Mouse (Mus musculus): ENCODE data around the gene Ganab.
"Not testable (repeated sequence)": the region's sequence is repeated elsewhere in the genome, so short reads cannot be mapped to it uniquely, and the experiment has no call there.

The Ganab gene

DNA sequence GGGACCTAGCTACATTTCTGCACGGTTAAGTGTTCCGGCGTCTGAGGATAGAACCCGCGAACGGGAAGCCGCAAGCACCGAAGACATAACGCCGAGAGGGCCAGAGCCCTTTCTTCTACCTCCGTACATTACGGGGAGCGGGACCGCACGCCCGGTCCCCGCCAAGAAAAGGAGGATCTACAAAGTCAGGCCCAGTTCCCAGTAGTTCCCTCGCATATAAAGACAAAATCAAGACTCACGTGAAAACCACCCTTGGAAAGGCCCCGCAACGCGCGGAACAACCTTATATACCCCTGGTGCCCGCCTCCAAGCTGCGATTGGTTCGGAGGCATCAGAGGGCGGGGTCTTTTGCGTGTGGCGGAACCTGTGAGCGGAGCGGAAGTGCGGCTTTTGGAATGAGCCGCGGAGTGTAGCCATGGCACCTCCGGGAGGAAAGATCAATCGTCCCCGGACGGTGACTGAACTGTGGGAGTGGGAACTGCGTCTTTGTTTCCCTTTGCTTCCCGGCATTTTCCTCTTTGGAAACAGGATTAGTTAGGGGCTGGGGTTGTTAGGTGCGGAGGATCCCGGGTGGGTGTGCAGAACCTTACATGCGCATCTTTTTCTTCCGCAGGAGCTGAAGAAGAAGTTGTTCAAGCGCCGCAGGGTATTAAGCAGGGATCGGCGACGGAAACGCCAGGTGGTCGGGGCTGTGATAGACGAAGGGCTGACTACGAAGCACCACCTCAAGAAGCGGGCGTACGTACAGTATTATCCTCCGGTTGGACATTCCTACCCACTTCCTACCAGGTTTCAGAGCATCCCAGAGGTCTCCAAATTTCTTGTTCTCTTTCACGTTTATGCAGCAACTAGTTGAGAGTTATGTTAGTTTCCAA, 9.1 kb upstream of the Ganab start, which contains the start of the genes 1810009A15Rik and Gm49416:
Gene 1810009A15Rik, plus strand, starts transcription at position 343 of the 875 bp plus-strand sequence.
Gene Gm49416, plus strand, starts transcription at position 416 of the 875 bp plus-strand sequence.
- peak; percentile 96 for DNase-seq

DNA sequence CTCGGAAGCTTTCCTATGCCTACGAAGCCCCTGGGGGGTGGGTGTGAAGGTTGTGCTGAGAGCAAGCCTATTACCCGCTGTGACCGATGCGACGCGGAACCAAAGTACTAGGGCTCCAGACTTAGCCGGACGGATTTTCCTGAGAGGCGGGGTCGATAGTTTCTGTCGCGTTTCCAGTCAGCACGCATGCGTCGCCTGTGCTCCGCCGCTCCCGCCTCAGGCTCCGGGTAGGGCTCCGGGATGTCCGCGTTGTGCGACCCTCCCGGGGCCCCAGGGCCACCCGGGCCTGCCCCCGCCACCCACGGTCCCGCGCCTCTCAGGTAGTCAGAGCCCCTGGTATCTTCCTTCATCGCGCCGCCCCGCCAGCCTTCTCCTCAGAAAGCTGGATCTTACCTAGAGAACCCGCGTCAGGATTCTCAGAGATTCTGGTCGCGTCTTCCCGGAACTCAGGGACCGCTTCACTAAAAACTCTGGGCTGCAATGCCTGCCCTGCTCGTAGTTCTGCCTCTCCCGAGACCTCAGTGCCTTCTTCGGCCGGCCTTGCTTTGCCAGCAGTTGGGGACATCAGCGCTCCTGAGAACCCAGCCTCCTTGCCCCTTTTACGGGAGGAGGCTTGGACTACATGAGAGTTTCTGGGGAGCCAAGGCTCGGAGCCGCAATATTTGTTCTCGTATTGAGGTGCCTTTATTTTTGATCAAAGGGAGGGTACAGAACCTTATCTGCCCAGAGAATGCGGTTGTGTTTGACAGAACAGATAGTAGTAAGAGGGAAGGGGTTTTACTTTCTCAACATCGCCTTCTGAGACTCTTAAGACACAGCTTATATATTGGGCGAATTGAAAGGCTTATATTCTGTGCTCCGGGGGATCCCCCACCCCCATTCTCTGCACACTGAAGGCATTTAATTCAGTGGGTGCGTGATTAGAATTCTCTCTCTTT, 4.8 kb upstream of the Ganab start, which contains the start of gene Ints5:
Gene Ints5, plus strand, starts transcription at position 177 of the 938 bp plus-strand sequence.
- peak; percentile 89 for DNase-seq

DNA sequence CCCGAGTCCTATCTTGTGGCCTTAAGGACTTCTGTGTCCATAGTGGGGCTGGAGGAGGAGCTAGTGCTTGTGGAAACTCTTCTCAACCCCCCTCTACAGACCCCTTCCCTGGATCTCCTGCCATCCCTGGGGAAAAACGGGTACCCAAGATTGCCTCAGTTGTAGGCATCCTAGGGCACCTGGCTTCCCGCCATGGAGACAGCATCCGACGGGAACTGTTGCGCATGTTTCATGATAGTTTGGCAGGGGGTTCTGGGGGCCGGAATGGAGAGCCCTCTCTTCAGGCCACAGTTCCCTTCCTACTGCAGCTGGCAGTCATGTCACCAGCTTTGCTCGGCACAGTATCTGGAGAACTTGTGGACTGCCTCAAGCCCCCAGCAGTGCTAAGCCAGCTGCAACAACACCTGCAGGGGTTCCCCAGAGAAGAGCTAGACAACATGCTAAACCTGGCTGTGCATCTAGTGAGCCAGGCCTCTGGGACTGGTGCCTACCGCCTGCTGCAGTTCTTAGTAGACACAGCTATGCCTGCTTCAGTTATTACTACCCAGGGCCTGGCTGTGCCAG, 2.4 kb upstream of the Ganab start:
- no peak for DNase-seq

DNA sequence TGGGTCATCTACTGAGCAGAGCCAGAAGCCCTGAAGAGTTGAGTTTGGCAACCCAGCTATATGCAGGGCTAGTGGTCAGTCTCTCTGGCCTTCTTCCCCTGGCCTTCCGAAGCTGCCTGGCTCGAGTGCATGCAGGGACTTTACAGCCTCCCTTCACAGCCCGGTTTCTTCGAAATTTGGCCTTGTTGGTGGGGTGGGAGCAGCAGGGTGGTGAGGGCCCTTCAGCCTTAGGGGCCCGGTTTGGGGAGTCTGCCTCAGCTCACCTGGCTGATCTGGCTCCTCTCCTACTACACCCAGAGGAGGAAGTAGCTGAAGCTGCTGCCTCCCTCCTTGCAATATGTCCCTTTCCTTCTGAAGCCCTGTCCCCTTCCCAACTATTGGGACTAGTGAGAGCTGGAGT, 1.6 kb upstream of the Ganab start:
- DNase-seq = not testable (repeated sequence)

DNA sequence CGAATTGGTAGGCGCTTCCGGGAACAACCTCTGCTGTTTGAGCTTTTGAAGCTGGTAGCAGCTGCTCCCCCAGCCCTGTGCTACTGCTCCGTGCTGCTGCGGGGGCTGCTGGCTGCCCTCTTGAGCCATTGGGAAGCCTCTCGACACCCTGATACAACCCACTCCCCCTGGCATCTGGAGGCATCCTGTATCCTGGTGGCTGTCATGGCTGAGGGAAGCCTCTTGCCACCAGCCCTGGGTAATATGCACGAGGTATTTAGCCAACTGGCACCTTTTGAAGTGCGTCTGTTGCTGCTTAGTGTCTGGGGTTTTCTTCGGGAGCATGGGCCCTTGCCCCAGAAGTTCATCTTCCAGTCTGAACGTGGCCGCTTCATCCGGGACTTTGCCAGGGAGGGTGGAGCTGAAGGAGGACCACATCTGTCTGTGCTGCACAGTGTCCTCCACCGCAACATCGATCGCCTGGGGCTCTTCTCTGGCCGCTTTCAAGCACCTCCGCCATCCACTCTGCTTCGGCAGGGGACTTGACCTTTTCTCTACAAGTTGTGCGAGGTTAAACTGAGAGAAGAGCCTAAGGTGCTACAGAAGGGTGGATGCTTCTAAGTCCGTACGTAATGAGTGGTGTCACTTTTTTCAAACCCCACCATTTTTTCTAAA, 533 bp upstream of the Ganab start:
- DNase-seq = peak; percentile 55

DNA sequence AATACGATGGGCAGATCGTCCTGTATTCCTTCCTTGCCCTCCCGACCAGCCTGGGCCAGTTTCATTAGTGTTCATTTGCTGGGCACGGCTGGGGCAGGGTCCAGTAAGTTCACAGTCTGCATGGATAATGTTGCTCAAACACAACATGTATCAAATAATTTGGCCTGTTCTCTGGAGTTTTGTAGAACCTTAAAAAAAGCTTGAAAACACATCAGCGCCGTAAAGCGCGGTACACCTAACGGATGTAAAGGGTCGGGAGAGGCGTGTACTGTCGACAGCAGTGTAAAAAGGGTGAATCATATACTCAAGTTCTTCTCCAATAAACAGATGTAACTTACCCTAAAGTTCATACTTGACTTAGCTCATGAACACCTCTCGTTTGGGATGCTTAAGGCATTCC, 705 bp downstream of the Ganab start:
- DNase-seq = no peak

DNA sequence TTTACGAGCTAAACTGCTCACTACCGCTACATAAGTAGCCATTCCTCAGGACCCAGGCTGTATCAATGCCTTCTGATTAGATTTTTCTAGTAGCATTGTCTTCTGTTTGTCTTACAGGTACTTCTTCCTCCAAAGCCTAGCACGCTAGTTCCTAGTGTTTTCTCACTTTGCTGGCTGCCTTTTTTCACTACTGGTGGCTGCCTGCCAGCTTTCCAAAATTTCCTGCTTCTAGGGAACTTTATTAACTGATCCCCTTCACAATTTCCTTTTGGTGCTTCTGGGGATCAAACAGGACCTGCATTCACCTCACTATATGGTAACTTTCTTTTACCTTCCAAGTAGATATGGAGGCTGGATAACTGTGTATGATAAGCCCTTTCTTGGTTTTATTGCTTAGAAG, 1.2 kb downstream of the Ganab start:
- peak; percentile 21 for DNase-seq

DNA sequence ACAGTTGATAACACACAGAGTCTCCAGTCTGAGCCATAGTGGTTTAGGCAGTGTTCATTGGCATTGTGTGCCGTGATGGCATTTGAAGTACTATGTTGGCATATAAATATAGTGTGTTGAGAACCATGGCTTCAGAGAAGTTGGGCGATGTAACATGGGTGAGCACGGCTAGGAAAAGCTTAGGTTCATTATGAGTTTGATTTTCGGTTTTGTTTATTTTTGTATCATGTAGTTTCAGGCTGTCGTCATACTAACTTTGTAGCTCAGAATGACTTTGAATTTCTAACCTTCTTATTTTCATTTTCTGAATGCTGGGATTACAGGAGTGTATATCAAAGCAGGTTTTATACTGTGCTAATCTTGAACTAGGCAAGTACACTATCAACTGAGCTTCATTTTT, 5.5 kb downstream of the Ganab start:
- DNase-seq = no peak

DNA sequence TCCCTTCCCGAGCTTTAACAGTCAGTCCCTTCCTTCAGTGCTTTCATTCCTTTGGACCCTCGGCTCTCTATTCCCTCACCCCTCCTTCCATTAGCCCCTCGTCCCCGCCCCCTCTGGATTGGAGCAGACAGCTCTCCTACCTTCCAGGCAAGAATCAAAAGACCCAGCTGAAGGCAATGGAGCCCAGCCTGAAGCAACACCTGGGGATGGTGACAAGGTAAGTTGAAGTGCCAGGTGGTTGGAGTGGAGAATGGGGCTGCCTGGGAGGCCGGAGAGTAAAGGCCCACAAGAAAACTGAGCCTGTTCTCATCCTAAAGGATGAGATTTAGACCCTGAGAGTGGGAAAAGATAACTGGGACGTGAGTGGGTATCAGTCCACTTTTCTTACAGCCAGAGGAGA, 10.7 kb downstream of the Ganab start:
- DNase-seq = no peak

DNA sequence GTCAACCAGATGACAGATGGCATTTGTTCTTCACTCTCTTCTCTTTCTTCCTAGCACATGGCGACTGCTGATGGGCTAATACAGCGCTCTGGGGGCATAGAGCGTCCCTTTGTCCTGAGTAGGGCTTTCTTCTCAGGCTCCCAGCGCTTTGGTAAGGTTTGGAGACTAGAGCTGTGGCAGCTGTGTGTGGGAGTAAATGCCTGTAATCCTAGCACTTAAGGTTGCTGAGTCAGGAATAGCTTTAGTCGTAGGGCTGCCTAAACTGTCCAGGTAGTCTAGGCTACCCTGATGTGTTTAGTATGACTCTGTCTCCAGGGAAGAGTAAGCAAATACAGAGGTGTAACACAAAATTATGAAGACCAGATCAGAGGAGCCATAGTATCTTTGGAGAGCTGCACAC, 13.9 kb downstream of the Ganab start:
- no peak for DNase-seq

DNA sequence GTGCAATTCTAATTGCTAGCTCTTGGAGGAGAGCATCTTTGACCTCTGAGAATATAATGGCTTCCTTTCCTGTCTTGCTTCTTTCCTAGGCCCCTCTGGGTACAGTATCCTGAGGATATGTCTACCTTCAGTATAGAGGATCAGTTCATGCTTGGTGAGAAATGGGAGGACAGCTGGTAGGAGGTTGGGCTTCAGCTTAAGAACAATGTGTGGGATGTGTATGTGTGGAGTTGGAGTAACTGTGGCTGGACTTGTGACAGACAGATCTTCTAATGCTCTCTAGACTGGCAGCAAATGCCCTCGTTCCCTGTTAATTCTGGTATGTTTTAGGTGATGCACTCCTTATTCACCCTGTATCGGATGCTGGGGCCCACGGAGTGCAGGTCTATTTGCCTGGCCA, 16.3 kb downstream of the Ganab start:
- no peak for DNase-seq

DNA sequence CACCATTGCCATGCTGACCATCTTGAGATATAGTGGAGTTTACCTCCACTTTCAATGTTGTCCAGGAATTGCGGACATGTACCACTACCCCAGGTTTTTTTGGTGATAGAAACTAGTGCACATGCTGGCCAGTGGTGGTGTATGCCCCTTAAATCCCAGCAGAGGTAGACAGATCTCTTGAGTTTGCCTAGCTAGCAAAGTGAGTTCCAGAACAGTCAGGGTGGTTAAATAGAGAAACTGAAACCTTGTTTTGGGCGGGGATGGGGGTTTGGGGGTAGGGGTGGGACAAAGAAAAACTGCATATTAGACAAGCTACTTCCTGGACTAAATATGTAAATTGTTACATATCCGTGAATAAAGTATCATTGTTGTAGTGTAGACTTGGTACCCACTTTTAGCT, 21.1 kb downstream of the Ganab start:
- DNase-seq = no peak

DNA sequence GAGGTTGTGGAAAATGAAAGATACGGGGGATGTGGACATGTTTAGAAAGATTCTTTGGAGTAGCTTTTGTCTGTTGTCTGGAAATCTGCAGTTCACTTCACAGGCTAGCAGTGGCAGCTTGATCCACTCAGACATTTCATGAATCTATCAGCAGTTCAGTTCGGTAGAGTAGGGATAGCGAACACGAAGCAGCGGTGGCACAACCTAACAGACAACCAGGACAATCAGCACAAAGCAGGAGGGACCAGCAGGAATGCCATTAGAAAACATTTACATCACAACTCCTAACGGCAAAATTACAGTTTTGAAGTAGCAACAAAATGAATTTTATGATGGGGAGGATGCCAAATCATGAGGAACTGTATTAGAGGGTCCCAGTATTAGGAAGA, 21.8 kb downstream of the Ganab start:
- DNase-seq = no peak

DNA sequence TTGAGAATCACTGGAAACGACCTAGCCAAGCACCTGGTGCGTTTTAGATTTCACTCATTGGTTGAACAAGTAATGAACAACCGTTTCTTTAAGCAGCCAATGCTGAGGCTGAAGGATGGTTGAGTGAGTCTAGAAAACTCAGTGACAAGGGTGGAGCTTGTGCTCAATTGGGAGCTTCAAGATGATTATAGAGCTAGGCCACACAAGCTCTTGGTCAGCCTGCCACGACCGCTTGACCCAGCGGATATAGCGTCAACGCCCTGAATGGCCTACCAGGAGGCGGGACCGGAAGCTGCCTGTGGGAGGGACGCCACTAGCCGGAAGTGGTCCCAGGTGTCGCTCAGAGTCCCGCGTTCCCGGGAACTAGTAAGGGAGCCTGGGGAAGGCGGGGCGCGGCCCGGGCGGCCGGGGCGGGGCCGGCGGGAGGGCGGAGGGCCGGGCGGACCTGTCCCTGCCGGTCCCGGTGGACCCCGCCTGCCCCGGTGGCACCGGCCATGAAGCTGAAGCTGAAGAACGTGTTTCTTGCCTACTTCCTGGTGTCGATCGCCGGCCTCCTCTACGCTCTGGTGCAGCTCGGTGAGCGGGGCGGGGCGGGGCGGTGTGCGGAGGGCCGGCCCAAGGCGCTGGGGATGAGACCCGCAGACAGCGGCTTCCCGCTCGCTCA, 22.3 kb downstream of the Ganab start, which contains the start of gene B3gat3:
Gene B3gat3, plus strand, starts transcription at position 302 of the 664 bp plus-strand sequence.
- peak; percentile 97 for DNase-seq

DNA sequence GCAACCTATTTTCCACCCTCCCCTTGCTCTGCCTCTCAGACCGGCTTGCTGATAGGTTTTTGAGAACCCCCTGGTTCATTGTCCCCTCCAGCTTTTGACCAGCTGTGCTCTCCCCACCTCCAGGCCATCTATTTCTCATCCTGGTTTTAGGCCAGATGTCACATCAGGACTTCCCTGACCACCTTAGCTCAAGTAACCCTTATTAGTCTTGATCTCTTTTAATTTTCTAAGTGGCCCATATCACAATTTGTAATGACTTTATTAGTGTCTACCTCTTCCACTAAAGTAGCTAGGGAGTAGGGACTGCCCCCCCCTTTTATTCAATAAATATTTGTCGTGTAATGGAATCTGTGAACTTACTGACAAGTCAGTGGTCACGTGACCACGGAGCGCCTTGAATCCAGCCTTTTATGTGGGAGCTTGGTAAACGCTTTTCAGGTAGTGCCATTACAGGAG, 23.0 kb downstream of the Ganab start:
- DNase-seq = peak; percentile 55

DNA sequence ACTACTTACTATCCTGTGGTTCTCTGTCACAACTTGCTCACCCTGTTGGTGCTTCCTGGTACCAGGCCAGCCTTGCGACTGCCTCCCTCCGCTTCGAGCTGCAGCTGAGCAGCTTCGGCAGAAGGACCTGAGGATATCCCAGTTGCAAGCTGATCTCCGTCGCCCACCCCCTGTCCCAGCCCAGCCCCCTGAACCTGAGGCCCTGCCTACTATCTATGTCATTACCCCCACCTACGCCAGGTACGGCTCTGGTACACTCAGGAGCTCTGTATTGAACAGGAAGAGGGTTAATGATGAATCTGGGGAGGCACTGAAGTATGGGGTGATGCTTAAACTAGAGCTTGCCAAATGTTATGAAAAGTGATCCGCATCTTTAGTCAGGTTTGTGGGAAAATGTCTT, 23.9 kb downstream of the Ganab start:
- DNase-seq = no peak

DNA sequence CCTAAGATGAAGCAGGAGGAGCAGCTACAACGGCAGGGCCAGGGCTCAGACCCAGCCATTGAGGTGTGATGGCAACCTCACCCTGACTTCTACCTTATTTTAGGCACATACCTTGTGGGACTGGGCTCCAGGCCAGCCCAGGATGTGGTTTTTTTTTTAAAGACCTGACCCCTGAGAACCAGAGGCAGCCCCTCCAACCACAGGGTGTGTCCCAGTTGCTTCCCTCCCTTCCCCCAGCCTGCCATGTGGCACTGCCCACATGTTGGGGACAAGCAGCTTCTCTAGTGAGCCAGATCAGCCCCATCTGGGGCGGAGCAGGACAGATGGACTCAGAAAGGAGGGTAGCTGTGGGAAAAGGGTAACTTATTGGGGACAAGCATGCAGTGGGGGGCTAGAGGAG, 28.9 kb downstream of the Ganab start:
- no peak for DNase-seq

DNA sequence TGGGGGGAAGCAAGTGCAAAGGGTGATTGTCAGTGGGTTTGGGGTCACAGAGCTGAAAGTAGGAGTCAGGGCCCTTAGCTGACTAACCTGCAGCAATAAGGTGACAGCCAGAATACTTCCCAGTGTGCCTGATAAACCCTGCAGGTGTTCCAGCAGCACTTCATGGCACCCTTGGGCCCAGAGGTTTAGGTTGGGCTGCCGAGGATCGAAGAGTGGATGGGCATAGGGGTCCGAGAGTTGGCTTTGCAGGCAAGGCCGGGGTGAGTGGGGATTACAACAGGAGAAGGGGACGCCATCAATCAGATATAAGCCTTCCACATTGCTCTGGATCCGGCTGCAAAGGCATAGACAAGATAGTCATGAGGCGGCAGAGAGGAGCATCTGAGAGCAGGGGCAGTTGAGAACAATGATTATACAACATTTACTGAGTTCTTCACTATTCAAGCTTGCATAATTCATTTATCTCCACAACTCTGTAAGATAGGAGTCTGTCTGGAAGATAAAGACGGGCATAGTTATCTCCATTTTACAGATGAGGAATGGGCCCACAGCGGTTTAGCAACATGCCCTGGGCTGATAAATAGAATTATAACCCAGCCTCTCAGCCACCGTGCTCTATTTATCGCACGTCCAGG, 30.1 kb downstream of the Ganab start:
- DNase-seq = no peak

DNA sequence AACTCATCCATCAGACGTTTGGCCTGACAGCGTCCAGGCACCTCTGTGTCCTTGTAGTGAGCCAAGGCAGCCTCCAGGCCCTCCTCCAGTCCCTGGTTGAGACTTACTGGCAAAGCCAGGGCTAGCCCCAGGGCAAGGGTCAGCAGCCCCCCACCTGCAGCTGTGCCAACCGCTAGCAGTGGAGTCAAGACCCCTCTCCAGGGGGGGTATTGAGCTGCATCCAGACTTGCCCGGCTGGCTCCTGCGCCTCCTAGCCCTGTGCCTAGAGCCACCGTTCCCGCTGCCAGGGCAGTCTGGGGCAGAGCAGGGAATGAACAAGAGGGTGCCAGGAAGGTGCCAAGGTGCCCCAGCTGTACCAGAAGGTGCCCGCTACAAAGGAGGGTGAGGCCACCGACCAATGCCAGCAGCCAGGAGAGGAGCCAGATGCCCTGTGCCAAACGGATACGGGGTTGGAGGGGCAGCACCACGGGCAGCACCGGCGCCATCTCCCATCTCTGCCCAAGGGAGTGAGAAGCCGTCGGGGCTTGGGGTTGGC, 30.9 kb downstream of the Ganab start:
- DNase-seq = no peak

DNA sequence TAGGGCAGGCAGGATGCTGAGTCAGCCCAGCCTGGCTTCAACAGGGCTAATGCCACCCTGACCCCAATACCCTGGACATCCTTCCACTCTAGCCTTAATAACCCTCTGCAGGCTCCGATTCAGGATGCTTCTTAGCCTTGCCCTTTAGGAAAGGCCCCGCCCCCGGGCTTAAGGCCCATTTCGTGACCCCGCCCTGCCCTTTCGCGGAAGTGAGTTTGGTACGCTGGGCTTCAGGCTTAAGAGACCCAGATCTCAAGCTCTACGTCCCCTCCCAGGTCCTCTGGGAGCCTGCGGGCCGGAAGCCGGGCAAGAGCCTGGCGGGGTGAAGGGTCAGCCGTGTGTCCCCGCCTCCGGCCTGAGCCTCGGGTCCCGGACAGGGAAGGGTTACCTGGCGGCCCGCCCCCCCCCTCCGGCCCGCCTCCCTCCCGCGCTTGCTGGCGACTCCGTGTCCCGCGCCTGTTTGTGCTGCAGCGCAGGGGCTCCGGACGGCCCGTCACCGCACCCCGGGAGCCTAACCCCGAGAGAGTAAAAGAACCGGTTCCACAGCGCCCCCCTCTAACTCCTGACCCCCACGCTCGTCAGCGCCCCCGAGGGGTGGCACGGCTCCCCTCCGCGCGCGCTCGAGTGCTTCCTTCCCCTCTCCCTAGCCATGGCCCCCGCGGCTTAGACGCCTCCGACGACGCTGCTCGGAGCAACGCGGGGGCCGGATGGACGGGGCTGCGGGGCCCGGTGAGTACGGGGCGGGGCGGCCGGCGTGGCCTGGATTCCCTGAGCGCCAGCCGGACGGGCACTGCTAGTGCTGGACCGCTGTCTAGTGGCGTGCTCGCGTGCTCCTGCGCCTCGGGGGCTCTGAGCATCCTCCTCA, 31.6 kb downstream of the Ganab start, which contains the start of the genes Rom1 and Eml3:
Gene Rom1, minus strand, starts transcription at position 133 of the 865 bp plus-strand sequence.
Gene Eml3, plus strand, starts transcription at position 329 of the 865 bp plus-strand sequence.
- peak; percentile 92 for DNase-seq
